Mouse (Mus musculus) brain, adult 10 weeks (tissue): ENCODE measurements around the gene Gm28053. TPM values are rescaled to one million over a fixed set of nuclear protein-coding genes. Genes with fewer than 3 reads are reported as not detected.

Experiments
- polyA plus RNA-seq: library from polyadenylated mRNA; stranded (reverse); fragments of 350-450 nt; fragmentation: Illumina TruSeq; extraction: RNeasy Lipid Tissue Mini Kit (QIAGEN cat#74804); gene quantifications from one replicate; pipeline ENCODE4 v1.2.3, GENCODE M21; 2015; ENCODE audit warnings: low read depth, low replicate concordance

Gm28053 gene
- polyA plus RNA-seq = not detected

DNA sequence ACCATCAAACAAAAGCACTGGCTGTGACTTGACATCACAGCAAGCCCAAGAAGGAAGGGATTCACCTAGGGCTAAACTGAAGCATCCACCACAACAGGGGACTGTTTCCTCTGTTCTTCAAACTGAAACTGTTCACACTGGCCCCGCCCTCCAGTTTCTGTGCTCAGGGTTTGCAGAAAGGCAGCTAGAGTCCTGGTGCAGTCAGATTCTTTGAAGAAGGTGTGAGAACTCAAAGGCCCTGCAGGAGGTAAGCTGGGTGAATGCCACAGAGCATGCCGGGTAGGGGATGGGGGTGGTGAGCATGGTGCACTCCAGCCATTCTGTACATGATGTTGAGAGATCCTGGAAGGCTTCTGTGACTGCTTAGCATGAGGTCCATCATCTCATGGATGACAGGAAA lies at the start of gene Gm28053, which contains the start of gene Gimap7:
Gene Gm28053 (plus strand): TSS at position 153 of the 400 bp plus-strand sequence.
Gene Gimap7 (plus strand): TSS at position 167 of the 400 bp plus-strand sequence.

DNA sequence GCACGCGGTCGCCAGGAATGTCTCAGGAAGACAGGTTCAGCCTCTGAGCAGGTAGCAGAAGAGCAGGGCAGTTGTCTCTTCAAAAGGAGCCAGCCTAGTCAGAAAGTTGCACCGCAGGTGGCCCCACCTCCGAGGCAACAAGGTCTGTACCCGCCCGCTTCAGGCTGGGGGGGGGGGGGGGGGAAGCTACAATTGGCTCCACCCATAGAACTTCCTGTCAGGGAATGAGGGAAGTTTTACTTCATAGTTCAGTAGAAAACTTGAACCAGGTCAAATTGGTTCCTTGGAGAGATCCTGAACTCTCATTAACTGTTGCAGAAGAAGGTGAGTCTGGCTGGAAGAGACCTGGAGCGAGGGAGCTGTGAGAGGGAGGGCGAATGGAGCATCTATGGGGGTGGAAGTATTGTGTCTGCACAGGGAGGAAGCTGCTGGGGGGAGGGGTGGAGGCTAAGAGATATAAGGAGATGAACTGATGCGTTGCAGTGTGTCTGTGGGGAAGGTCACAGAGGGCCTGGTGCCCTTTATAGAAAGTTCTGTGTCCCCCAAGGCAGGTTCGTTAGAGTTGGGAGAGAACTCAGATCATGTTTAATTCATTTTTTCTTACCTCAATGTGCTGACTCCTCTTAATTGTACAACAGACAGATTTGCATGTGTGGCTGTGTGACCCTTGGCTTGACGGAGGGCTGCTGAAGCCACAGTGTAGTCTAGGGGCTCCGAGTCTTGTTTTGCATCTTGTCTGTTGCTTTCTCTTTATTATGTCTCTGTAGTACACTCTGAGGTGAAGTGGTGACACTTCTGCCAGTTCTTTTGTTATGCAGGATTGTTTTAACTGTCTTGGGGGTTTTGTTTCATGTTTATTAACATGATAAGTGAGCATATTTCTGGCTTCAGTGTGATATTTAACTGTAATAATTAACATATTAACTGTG lies 42.2 kb upstream of the Gm28053 start, which contains the start of gene Gimap9:
Gene Gimap9 (plus strand): TSS at position 199 of the 929 bp plus-strand sequence.

DNA sequence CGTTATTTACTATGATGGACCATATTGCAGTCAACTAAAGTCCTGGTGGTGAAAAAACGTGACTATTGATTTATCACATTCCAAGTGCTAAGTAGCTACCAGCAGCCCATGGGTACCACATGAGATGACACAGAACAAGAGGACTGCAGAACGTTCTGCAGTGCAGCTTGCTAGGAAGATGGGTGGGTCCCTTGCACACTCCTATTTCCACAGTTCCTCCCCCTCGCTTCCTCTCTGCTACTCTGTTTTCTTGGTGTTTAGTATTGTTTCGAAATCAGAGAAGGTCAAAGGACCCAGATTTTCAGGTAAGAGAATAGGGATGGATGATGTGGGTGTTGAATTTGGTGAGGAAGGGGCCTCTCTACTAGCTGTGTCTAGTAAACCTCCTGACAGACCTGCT lies 34.1 kb upstream of the Gm28053 start, which contains the start of gene Gimap4:
Gene Gimap4 (plus strand): TSS at position 231 of the 400 bp plus-strand sequence.

DNA sequence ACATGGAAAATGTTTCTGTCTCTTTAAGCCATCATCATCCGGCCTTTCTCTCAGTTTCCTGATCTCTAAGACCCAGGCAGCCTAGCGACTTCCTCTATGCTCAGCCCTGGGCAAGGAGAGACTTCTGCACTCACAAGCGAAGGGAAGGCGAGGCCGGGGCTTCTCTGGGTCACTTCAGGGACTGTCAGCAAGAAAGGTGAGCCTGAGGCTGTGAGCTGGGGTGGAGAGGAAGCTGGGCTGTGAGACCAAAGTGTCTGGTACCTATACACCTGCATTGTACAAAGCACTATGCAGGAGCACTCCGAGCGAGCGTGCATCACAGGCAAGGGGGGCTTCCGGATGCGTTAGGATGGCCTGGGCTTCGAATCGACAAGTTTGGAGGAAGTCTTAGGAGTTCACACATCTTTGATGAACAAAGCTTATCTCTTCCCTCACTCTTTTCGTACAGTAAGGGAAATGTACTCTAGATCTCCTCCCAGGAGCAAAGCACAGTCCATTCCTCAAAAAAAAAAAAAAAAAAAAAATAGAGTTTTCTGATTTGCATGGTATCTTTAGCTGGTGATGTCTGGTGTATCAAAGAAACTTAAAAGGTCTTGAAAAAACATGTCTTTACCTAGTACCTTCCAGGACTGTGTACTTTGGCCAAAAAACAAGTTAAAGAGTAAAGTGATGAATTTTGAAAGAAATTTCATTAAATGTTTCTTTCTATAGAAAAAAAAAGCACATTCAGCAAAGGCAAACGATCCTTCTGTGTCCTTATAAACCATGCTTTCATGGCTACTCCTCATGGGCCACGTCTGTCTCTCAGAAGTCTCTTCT lies 20.8 kb downstream of the Gm28053 start, which contains the start of gene Gimap1:
Gene Gimap1 (plus strand): TSS at position 94 of the 819 bp plus-strand sequence.

DNA sequence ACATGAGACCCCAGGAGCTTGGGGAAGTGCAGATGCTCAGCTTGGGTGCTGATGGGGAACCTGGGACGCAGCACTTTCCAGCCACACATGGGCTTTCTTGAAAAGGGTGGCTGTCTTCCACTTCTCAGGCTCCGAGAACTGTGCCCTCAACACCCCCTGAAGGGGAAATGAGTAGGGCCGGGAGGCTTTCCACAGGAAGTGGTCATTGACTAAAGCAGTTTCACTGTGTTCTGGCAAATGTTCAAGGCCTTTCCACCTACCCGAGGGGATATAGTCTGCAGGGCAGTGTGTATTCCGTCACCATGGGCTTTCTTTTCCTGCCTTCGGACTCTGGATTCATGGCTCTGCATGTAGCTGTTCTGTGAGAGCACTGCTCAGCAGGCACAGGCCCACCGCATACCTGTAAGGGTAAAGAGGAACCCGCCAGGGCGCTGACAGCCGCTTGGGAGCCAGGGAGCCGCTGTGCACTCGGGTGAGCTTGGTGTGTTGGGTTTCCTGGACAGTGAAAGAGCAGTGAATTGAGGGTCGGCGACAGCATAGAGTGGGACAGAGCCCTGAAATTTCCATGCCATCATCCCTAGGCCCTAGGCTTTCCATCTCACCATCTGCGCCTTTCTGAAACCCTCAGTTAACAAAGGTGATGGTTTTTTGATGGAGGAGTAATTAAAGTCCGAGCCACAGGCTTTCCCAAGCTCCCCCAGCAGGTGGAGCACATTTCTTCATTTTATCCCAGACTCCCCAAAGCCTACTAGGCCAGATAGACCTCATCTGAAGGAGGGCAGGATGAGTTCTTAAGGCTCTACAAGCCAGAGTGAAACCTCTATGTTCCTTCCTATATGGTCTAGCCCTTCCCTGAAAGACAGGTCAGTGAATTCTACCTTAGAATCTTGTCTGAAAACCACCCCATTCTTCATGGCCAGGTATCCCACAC lies 27.8 kb downstream of the Gm28053 start, which contains the start of gene Gimap5:
Gene Gimap5 (plus strand): TSS at position 239 of the 931 bp plus-strand sequence.

DNA sequence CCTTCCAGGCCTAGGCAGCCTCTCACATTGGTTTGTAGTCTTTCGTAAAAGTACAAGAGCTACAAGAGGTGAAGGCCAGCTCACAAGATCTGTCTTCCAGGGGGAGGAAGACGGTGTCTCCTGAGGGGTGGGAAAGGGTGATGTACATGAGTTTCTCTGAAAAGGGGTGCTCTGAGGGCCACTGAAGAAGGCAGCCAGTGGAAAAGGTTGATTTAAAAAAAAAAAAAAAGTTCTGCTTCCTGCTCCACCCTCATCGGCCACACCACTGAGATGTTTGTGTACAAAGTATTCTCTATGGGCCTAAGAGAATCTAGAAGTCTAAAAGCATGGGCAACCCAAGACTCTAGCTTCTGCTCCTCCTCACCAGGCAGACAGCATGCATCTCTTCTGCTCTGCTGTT lies 52.3 kb downstream of the Gm28053 start, which contains the start of gene Gimap3:
Gene Gimap3 (minus strand): TSS at position 156 of the 400 bp plus-strand sequence.

Other genes with a start within 250 kb of the Gm28053 start
- 496 TPM for gene Atp6v0e2, start 181.0 kb upstream of the Gm28053 start, polyA plus RNA-seq
- 29.1 TPM for gene Lrrc61, start 163.8 kb upstream of the Gm28053 start, polyA plus RNA-seq
- 35.5 TPM for gene Rarres2, start 145.8 kb upstream of the Gm28053 start, polyA plus RNA-seq
- gene Gm45021, start 129.0 kb upstream of the Gm28053 start, polyA plus RNA-seq = not detected
- 33.0 TPM for gene Repin1, start 124.7 kb upstream of the Gm28053 start, polyA plus RNA-seq
- not detected for gene Gm44965, start 124.7 kb upstream of the Gm28053 start, polyA plus RNA-seq
- 5.2 TPM for gene Zfp775, start 116.5 kb upstream of the Gm28053 start, polyA plus RNA-seq
- gene AI854703, start 91.8 kb upstream of the Gm28053 start, polyA plus RNA-seq = 20.7 TPM
- 1.4 TPM for gene Gimap8, start 71.4 kb upstream of the Gm28053 start, polyA plus RNA-seq
- gene Gimap9, start 42.5 kb upstream of the Gm28053 start, polyA plus RNA-seq = 1.00 TPM
- gene Gimap4, start 34.1 kb upstream of the Gm28053 start, polyA plus RNA-seq = 0.89 TPM
- gene Gimap6, start 10.4 kb upstream of the Gm28053 start, polyA plus RNA-seq = 6.6 TPM
- not detected for gene Gimap7, start within 50 bp of the Gm28053 start, polyA plus RNA-seq
- 1.9 TPM for gene Gimap1, start 20.4 kb downstream of the Gm28053 start, polyA plus RNA-seq
- gene Gimap5, start 27.6 kb downstream of the Gm28053 start, polyA plus RNA-seq = 0.22 TPM
- 0.30 TPM for gene Gimap3, start 52.2 kb downstream of the Gm28053 start, polyA plus RNA-seq
- 36.8 TPM for gene Tmem176a, start 122.3 kb downstream of the Gm28053 start, polyA plus RNA-seq
- gene Tmem176b, start 122.9 kb downstream of the Gm28053 start, polyA plus RNA-seq = 55.4 TPM
- not detected for gene Aoc1, start 154.3 kb downstream of the Gm28053 start, polyA plus RNA-seq
- not detected for gene 1600015I10Rik, start 211.3 kb downstream of the Gm28053 start, polyA plus RNA-seq